Mouse (Mus musculus) heart, postnatal 10 days (tissue): ENCODE measurements around the gene Shisa9. TPM values are rescaled to one million over a fixed set of nuclear protein-coding genes. Genes with fewer than 3 reads are reported as not detected.
"Not testable (repeated sequence)": the region's sequence is repeated elsewhere in the genome, so short reads cannot be mapped to it uniquely, and the experiment has no call there.

Experiments used
- DNase-seq, 2 experiments: peaks; one replicate each; pipeline ENCODE4 v3.0.0; 2021
- intact Hi-C: fragments of 180-260 bp; cut with DNase I; formaldehyde crosslinking; loops from one replicate; pipeline ENCODE4 v1.15.1; 2025
- total RNA-seq, 2 experiments: library from RNA; stranded (reverse); gene quantifications; 2 replicates each; pipeline ENCODE4 v1.2.3; 2021

Gene Shisa9
- total RNA-seq, result under 1 TPM in 1 of 2 experiments, not detected in 1; 0.05 TPM

- intact Hi-C loops, result no loop called here
- DNase-seq, result peak; percentile 3 to 13
Measured at GRCm38 (mm10) chr16:11983616-11984270, at the start of gene Shisa9. Gene Shisa9, plus strand, starts transcription at chr16:11984113.

- peak; percentile 44 to 72 for DNase-seq
- intact Hi-C loops, result loop anchor here (5.0 kb wide), 4 partner anchors 243 to 513 kb away; no protein-coding TSS in a partner anchor
Measured at GRCm38 (mm10) chr16:11940477-11940876, 43.4 kb upstream of the Shisa9 start.

GRCm38 (mm10) chr16:11960691-11961090 is 23.2 kb upstream of the Shisa9 start:
- no peak for DNase-seq
- intact Hi-C loops, result no loop called here

GRCm38 (mm10) chr16:11966041-11966440 is 17.9 kb upstream of the Shisa9 start:
- DNase-seq, result no peak
- intact Hi-C loops, result no loop called here

GRCm38 (mm10) chr16:11966810-11967209 is 17.1 kb upstream of the Shisa9 start:
- intact Hi-C loops, DNase-seq: not testable (repeated sequence)

GRCm38 (mm10) chr16:11967579-11967978 is 16.3 kb upstream of the Shisa9 start:
- DNase-seq, result no peak
- intact Hi-C loops, result no loop called here

GRCm38 (mm10) chr16:11973707-11974106 is 10.2 kb upstream of the Shisa9 start:
- DNase-seq, result no peak
- intact Hi-C loops, result no loop called here

- DNase-seq, result no peak
- intact Hi-C loops, result no loop called here
Measured at GRCm38 (mm10) chr16:11976737-11977136, 7.2 kb upstream of the Shisa9 start.

- intact Hi-C loops, result loop anchor here (1.0 kb wide), 1 partner anchor 221 kb away; no protein-coding TSS in a partner anchor
- peak; percentile 58 to 65 for DNase-seq
Measured at GRCm38 (mm10) chr16:11980764-11981163, 3.1 kb upstream of the Shisa9 start.

- peak in 1 of 2 experiments; percentile 7 for DNase-seq
Measured at GRCm38 (mm10) chr16:11983106-11983615, 752 bp upstream of the Shisa9 start.

GRCm38 (mm10) chr16:11984271-11984791 is 418 bp downstream of the Shisa9 start:
- intact Hi-C loops, result no loop called here

More at GRCm38 (mm10) chr16:11983106-11983615, 752 bp upstream of the Shisa9 start:
- intact Hi-C loops, result no loop called here

GRCm38 (mm10) chr16:11987056-11987455 is 3.1 kb downstream of the Shisa9 start:
- no peak for DNase-seq
- intact Hi-C loops, result no loop called here

More at GRCm38 (mm10) chr16:11984271-11984791, 418 bp downstream of the Shisa9 start:
- DNase-seq, result peak; percentile 19 to 21

GRCm38 (mm10) chr16:12005177-12005576 is 21.3 kb downstream of the Shisa9 start:
- no peak for DNase-seq
- intact Hi-C loops, result no loop called here

- intact Hi-C loops, result no loop called here
- no peak for DNase-seq
Measured at GRCm38 (mm10) chr16:12010136-12010535, 26.2 kb downstream of the Shisa9 start.

GRCm38 (mm10) chr16:12012747-12013146 is 28.8 kb downstream of the Shisa9 start:
- intact Hi-C loops, result no loop called here
- DNase-seq, result peak; percentile 42 to 53

- intact Hi-C loops, result no loop called here
- no peak for DNase-seq
Measured at GRCm38 (mm10) chr16:12014523-12014922, 30.6 kb downstream of the Shisa9 start.

GRCm38 (mm10) chr16:12017921-12018618 is 34.2 kb downstream of the Shisa9 start:
- no peak for DNase-seq
- intact Hi-C loops, result no loop called here

- intact Hi-C loops, result no loop called here
- no peak for DNase-seq
Measured at GRCm38 (mm10) chr16:12020103-12020755, 36.3 kb downstream of the Shisa9 start.

- peak; percentile 10 to 20 for DNase-seq
- intact Hi-C loops, result no loop called here
Measured at GRCm38 (mm10) chr16:12032441-12032840, 48.5 kb downstream of the Shisa9 start.

- no peak for DNase-seq
- intact Hi-C loops, result no loop called here
Measured at GRCm38 (mm10) chr16:12034868-12035267, 51.0 kb downstream of the Shisa9 start.

GRCm38 (mm10) chr16:12035626-12036025 is 51.7 kb downstream of the Shisa9 start:
- intact Hi-C loops, result no loop called here
- no peak for DNase-seq
